Mouse (Mus musculus) lung, embryonic 16.5 days (tissue): Measurements from ENCODE around the gene Smad1. TPM values are rescaled to one million over a fixed set of nuclear protein-coding genes. Genes with fewer than 3 reads are reported as not detected.

ENCODE experiments used
- ATAC-seq: fragments of 200-750 bp; cut with Nextera tagmentation; 2 replicates; pipeline ENCODE4 v1.8.0; 2017; ENCODE audit warnings: low read depth, mild to moderate bottlenecking, moderate library complexity
- H3K27ac ChIP-seq: fragments of 300-500 bp; sonication (generic); 2 replicates; pipeline ENCODE4 v1.5.1; 2014; ENCODE audit warnings: mild to moderate bottlenecking, control low read depth, low read length
- H3K27me3 ChIP-seq: fragments of 300-500 bp; sonication (generic); 2 replicates; pipeline ENCODE4 v1.6.1; 2014; ENCODE audit warnings: low read depth, low read length, mixed read lengths; ENCODE audit not compliant: control insufficient read depth, insufficient read depth
- H3K36me3 ChIP-seq: fragments of 300-500 bp; sonication (generic); 2 replicates; pipeline ENCODE4 v1.6.1; 2014; ENCODE audit warnings: low read length; ENCODE audit not compliant: control insufficient read depth, insufficient read depth
- H3K4me1 ChIP-seq: fragments of 300-500 bp; sonication (generic); replicated peaks from 2 replicates; pipeline ENCODE4 v1.6.1; 2014; ENCODE audit warnings: low read length, mixed read lengths; ENCODE audit not compliant: control insufficient read depth, insufficient read depth
- H3K4me2 ChIP-seq: fragments of 300-500 bp; sonication (generic); 2 replicates; pipeline ENCODE4 v1.6.1; 2014; ENCODE audit warnings: low read depth, low read length, control low read depth
- H3K4me3 ChIP-seq: fragments of 300-500 bp; sonication (generic); 2 replicates; pipeline ENCODE4 v1.5.1; 2014; ENCODE audit warnings: mild to moderate bottlenecking, low read length, control low read depth
- H3K9ac ChIP-seq: fragments of 300-500 bp; sonication (generic); 2 replicates; pipeline ENCODE4 v1.6.1; 2014; ENCODE audit warnings: low read length, control low read depth
- H3K9me3 ChIP-seq: fragments of 300-500 bp; sonication (generic); 2 replicates; pipeline ENCODE4 v1.6.1; 2016; ENCODE audit warnings: low read length; ENCODE audit not compliant: control insufficient read depth
- WGBS: fragments of 180-500 bp; shearing (Covaris S2); extraction: QIAGEN DNeasy Blood & Tissue Kit; methylation state at CpG from one replicate; pipeline ENCODE4 v1.1.7; 2014; 5-methylcytosine and 5-hydroxymethylcytosine counted together
- polyA plus RNA-seq: library from polyadenylated mRNA; unstranded; fragments of >200 nt; fragmentation: Nextera tagmentation; extraction: Ambion mirVana; gene quantifications from 2 replicates; pipeline ENCODE4 v1.2.1, GENCODE M21; 2015

Gene Smad1
- polyA plus RNA-seq, 1 experiment from 2014 or later: 37.2 TPM

- Histone ChIP-seq H3K27ac (no peak overlapping the region), H3K4me3 (no peak overlapping the region), H3K4me2 (no peak overlapping the region), H3K4me1 (peaks cover 5% of the 10 kb centered on the region), H3K9ac (no peak overlapping the region), H3K36me3 (no peaks in the 10 kb centered on the region), H3K9me3 (no peaks in the 10 kb centered on the region), H3K27me3 (no peaks in the 10 kb centered on the region)
- 63% methylated on average over 5 of the region's 5 CpGs for WGBS
- no peak for ATAC-seq
Measured at GRCm38 (mm10) chr8:79299704-79300103, 99.6 kb downstream of the Smad1 start.

DNA sequence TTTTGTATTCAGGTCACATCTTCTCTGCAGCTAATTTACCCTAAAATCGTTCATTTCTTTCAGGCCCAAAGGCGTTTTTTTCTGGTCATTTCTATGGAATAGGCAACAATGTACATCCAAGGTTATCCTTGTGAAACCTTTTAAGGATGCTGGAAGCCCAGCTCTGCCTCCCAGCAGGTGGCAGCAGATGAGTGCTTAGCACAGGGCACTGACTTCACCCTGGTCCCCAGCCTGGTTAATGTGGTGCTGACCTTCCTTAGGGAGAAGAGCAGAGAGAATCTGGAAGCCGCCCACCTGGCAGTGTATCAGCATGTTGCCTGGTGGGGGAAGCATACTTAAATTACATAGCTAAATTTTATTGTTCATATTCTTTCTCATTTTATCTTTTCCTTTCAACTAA lies 101.6 kb downstream of the Smad1 start:
- Histone ChIP-seq H3K4me2 (no peak overlapping the region), H3K4me3 (no peak overlapping the region), H3K4me1 (peaks cover 15% of the 10 kb centered on the region), H3K9ac (no peak overlapping the region), H3K27ac (no peak overlapping the region), H3K27me3 (no peaks in the 10 kb centered on the region), H3K9me3 (no peaks in the 10 kb centered on the region), H3K36me3 (no peaks in the 10 kb centered on the region)
- no peak for ATAC-seq
- 27% methylated on average over 3 of the region's 3 CpGs for WGBS

GRCm38 (mm10) chr8:79295276-79296105 lies 103.8 kb downstream of the Smad1 start:
- H3K27ac ChIP-seq: peak overlapping the region; percentile 97
- no peaks in the 10 kb centered on the region for H3K9me3 ChIP-seq
- H3K27me3 ChIP-seq: no peaks in the 10 kb centered on the region
- H3K4me1 ChIP-seq: peaks cover 15% of the 10 kb centered on the region
- H3K4me3 ChIP-seq: peak overlapping the region; percentile 73
- no peaks in the 10 kb centered on the region for H3K36me3 ChIP-seq
- WGBS: 11% methylated on average over 18 of the region's 18 CpGs
- peak overlapping the region; percentile 88 for H3K9ac ChIP-seq
- no peak for ATAC-seq
- H3K4me2 ChIP-seq: peak overlapping the region; percentile 88

DNA sequence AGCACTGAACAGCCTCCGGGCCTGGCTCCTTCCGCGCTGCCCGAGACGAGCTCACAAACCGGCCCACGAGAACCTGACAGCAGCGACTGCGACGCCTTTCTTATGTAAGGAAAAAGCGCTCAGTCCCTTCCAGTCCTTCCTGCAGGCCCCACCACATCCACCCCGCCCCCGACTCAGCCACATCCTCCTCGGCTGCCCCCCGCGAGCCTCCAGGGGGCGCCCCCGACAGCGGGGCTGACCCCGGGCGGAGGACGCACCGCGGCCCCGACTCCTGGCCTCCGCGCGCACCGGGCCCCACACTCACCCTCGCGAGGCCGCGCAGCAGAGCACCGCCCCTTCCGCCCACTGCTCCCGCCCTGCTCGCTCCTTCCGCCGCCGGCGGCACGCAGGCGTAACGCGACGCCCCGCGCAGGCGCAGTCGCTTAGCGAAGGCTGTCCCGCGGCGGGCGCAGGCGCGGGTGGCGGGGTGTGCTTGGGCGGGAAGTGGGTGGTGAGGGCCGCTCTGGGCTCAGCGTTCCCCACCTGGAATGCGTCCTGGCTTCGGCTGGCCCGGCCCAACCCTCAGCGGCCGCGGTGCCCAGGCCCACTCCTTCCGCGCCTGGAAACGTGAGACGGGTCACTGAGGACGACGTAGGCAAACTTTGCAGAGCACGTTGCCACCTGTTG lies 104.6 kb downstream of the Smad1 start, which contains the start of gene Mmaa:
Gene Mmaa, minus strand, starts transcription at position 328 of the 666 bp plus-strand sequence.
- Histone ChIP-seq H3K27me3 (no peaks in the 10 kb centered on the region), H3K4me1 (peaks cover 15% of the 10 kb centered on the region), H3K36me3 (no peaks in the 10 kb centered on the region), H3K9me3 (no peaks in the 10 kb centered on the region), H3K9ac (peak within 1 kb of the TSS; percentile 88), H3K4me3 (peak within 1 kb of the TSS; percentile 73), H3K4me2 (peak within 1 kb of the TSS; percentile 88), H3K27ac (peak within 1 kb of the TSS; percentile 97)
- under 1% methylated on average over 71 of the region's 74 CpGs for WGBS
- ATAC-seq: peak; percentile 98

GRCm38 (mm10) chr8:79293841-79294240 lies 105.5 kb downstream of the Smad1 start:
- ATAC-seq: no peak
- WGBS: 38% methylated on average over 3 of the region's 3 CpGs
- peak overlapping the region; percentile 32 for H3K4me3 ChIP-seq
- peak overlapping the region; percentile 63 for H3K4me2 ChIP-seq
- no peaks in the 10 kb centered on the region for H3K9me3 ChIP-seq
- H3K9ac ChIP-seq: peak overlapping the region; percentile 43
- H3K27ac ChIP-seq: 0 out of 2 replicates have a peak overlapping the region, but pooled peaks have one; percentile 55
- no peaks in the 10 kb centered on the region for H3K27me3 ChIP-seq
- H3K4me1 ChIP-seq: peaks cover 17% of the 10 kb centered on the region
- no peaks in the 10 kb centered on the region for H3K36me3 ChIP-seq

DNA sequence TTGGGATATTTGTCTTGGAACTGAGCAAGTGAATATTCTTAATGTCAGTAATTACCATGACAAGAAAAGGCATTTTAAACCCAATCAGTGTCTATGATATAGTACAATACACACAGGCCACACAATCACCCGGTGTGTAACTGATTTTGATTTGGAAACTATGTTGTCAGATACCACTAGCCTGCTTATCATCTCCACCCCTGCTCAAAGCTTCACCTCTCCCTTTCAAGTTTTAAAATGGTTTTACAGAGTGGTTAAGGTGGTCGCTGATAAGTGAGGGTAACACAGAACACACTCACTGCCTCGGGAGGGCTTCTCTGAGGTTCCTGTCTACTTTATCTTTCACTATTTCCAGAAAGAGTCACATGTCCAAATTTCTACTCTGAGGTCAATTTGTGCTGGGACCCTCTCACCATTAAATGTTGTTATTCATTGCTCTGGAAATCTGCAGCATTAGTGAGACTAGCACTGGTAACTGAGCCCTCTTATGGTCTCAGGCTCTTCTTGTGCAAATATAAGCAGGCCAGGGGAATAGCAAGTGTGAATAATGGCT lies 106.5 kb downstream of the Smad1 start:
- Histone ChIP-seq H3K27me3 (no peaks in the 10 kb centered on the region), H3K9ac (no peak overlapping the region), H3K27ac (peak overlapping the region; percentile 55), H3K4me2 (peak overlapping the region; percentile 63), H3K4me3 (peak overlapping the region; percentile 3; the same call in 1 of the 2 replicates), H3K36me3 (no peaks in the 10 kb centered on the region), H3K9me3 (no peaks in the 10 kb centered on the region), H3K4me1 (peaks cover 17% of the 10 kb centered on the region)
- no peak for ATAC-seq
- 50% methylated on average over 3 of the region's 3 CpGs for WGBS

GRCm38 (mm10) chr8:79289592-79289991 lies 109.7 kb downstream of the Smad1 start:
- no peak overlapping the region for H3K27ac ChIP-seq
- H3K4me3 ChIP-seq: no peak overlapping the region
- no peaks in the 10 kb centered on the region for H3K36me3 ChIP-seq
- 60% methylated on average over 5 of the region's 5 CpGs for WGBS
- no peak overlapping the region for H3K9ac ChIP-seq
- peaks cover 12% of the 10 kb centered on the region for H3K4me1 ChIP-seq
- no peak overlapping the region for H3K4me2 ChIP-seq
- no peaks in the 10 kb centered on the region for H3K9me3 ChIP-seq
- no peaks in the 10 kb centered on the region for H3K27me3 ChIP-seq
- no peak for ATAC-seq

- Histone ChIP-seq H3K9ac (no peak overlapping the region), H3K4me2 (no peak overlapping the region), H3K4me1 (peaks cover 10% of the 10 kb centered on the region), H3K9me3 (no peaks in the 10 kb centered on the region), H3K27me3 (no peaks in the 10 kb centered on the region), H3K36me3 (no peaks in the 10 kb centered on the region), H3K4me3 (no peak overlapping the region), H3K27ac (no peak overlapping the region)
- ATAC-seq: no peak
- WGBS: 44% methylated on average over 2 of the region's 2 CpGs
Measured at GRCm38 (mm10) chr8:79288681-79289080, 110.6 kb downstream of the Smad1 start.
